Mouse (Mus musculus) stomach, postnatal 0 days (tissue): ENCODE measurements at regions not wholly inside any gene's neighbourhood (a gene's known extent, or its start where the extent isn't known, plus 50 kb on each side); places are given as distances from the start of the nearest gene placed in this dataset.

ENCODE experiments used
- ATAC-seq: fragments of 200-750 bp; cut with Nextera tagmentation; 2 replicates; pipeline ENCODE4 v1.8.0; 2017; ENCODE audit not compliant: low FRiP score, low TSS enrichment
- DNase-seq: peaks from one replicate; pipeline ENCODE4 v3.0.0-alpha.2; 2016; ENCODE audit warnings: low spot score
- H3K27ac ChIP-seq: fragments of 300-500 bp; sonication (generic); replicated peaks from 2 replicates; pipeline ENCODE4 v1.5.1; 2014; ENCODE audit warnings: mild to moderate bottlenecking, control low read depth
- H3K27me3 ChIP-seq: fragments of 300-500 bp; sonication (generic); 2 replicates; pipeline ENCODE4 v1.6.1; 2014; ENCODE audit warnings: low read length; ENCODE audit not compliant: control insufficient read depth, insufficient read depth
- H3K36me3 ChIP-seq: fragments of 300-500 bp; sonication (generic); 2 replicates; pipeline ENCODE4 v1.6.1; 2014; ENCODE audit warnings: low read length, mixed read lengths; ENCODE audit not compliant: control insufficient read depth, insufficient read depth
- H3K4me1 ChIP-seq: fragments of 300-500 bp; sonication (generic); replicated peaks from 2 replicates; pipeline ENCODE4 v1.6.1; 2014; ENCODE audit warnings: antibody characterized with exemption; ENCODE audit not compliant: control insufficient read depth, insufficient read depth
- H3K4me2 ChIP-seq: fragments of 300-500 bp; sonication (generic); replicated peaks from 2 replicates; pipeline ENCODE4 v1.6.1; 2014; ENCODE audit warnings: low read depth, mild to moderate bottlenecking, control low read depth, moderate library complexity
- H3K4me3 ChIP-seq: fragments of 300-500 bp; sonication (generic); 2 replicates; pipeline ENCODE4 v1.5.1; 2014; ENCODE audit warnings: low read depth, low read length, control low read depth
- H3K9ac ChIP-seq: fragments of 300-500 bp; sonication (generic); 2 replicates; pipeline ENCODE4 v1.6.1; 2014; ENCODE audit warnings: mild to moderate bottlenecking, low read length, control low read depth, mixed read lengths
- H3K9me3 ChIP-seq: fragments of 300-500 bp; sonication (generic); 2 replicates; pipeline ENCODE4 v1.6.1; 2016; ENCODE audit warnings: low read length; ENCODE audit not compliant: control insufficient read depth
- CTCF ChIP-seq: IDR thresholded peaks from 2 replicates; pipeline ENCODE4 v1.5.1; 2016; ENCODE audit warnings: antibody characterized with exemption, low read depth, mild to moderate bottlenecking, moderate library complexity
- EP300 ChIP-seq: optimal IDR thresholded peaks from 2 replicates; pipeline ENCODE3; 2016; ENCODE audit warnings: antibody characterized with exemption
- WGBS: fragments of 180-500 bp; shearing (Covaris S2); extraction: QIAGEN DNeasy Blood & Tissue Kit; methylation state at CpG from one replicate; pipeline ENCODE4 v1.1.7; 2014; 5-methylcytosine and 5-hydroxymethylcytosine counted together

GRCm38 (mm10) chr8:83837637-83838378, 62.1 kb upstream of the Adgrl1 start:
- 45% methylated on average over 9 of the region's 9 CpGs for WGBS
- Histone ChIP-seq H3K9me3 (no peaks in the 10 kb centered on the region), H3K9ac (no peak overlapping the region), H3K4me3 (no peak overlapping the region), H3K4me1 (no peaks in the 10 kb centered on the region), H3K4me2 (no peak overlapping the region), H3K36me3 (no peaks in the 10 kb centered on the region), H3K27ac (no peak overlapping the region), H3K27me3 (no peaks in the 10 kb centered on the region)
- DNase-seq (no peak), ATAC-seq (no peak)
- TF ChIP-seq CTCF (no peak), EP300 (no peak)

- Histone ChIP-seq H3K36me3 (no peaks in the 10 kb centered on the region), H3K9ac (no peak overlapping the region), H3K27me3 (no peaks in the 10 kb centered on the region), H3K4me1 (no peaks in the 10 kb centered on the region), H3K4me2 (no peak overlapping the region), H3K9me3 (peaks cover 2% of the 10 kb centered on the region; the same call in 1 of the 2 replicates), H3K27ac (no peak overlapping the region), H3K4me3 (no peak overlapping the region)
- 69% methylated on average over 2 of the region's 2 CpGs for WGBS
- TF ChIP-seq CTCF (no peak), EP300 (no peak)
- DNase-seq (no peak), ATAC-seq (no peak)
Measured at GRCm38 (mm10) chr8:83829851-83830250, 70.1 kb upstream of the Adgrl1 start.

- no peak for DNase-seq
- no peaks in the 10 kb centered on the region for H3K27me3 ChIP-seq
- no peaks in the 10 kb centered on the region for H3K4me1 ChIP-seq
- TF ChIP-seq EP300 (no peak), CTCF (no peak)
- H3K9me3 ChIP-seq = peaks cover 2% of the 10 kb centered on the region; the same call in 1 of the 2 replicates
- H3K4me3 ChIP-seq = no peak overlapping the region
- H3K9ac ChIP-seq = no peak overlapping the region
- 61% methylated on average over 17 of the region's 17 CpGs for WGBS
- ATAC-seq = no peak
- H3K36me3 ChIP-seq = no peaks in the 10 kb centered on the region
- no peak overlapping the region for H3K27ac ChIP-seq
- no peak overlapping the region for H3K4me2 ChIP-seq
Measured at GRCm38 (mm10) chr8:83824925-83825680, 74.8 kb upstream of the Adgrl1 start.

- Histone ChIP-seq H3K4me2 (no peak overlapping the region), H3K4me1 (no peaks in the 10 kb centered on the region), H3K9me3 (no peaks in the 10 kb centered on the region), H3K27ac (no peak overlapping the region), H3K36me3 (no peaks in the 10 kb centered on the region), H3K9ac (no peak overlapping the region), H3K27me3 (no peaks in the 10 kb centered on the region), H3K4me3 (no peak overlapping the region)
- DNase-seq (no peak), ATAC-seq (no peak)
- TF ChIP-seq CTCF (no peak), EP300 (no peak)
- 81% methylated on average over 4 of the region's 4 CpGs for WGBS
Measured at GRCm38 (mm10) chr8:83819086-83819485, 78.0 kb upstream of the Adgre5 start.

- Histone ChIP-seq H3K27ac (no peak overlapping the region), H3K4me1 (no peaks in the 10 kb centered on the region), H3K4me2 (no peak overlapping the region), H3K27me3 (no peaks in the 10 kb centered on the region), H3K4me3 (no peak overlapping the region), H3K9ac (no peak overlapping the region), H3K9me3 (no peaks in the 10 kb centered on the region), H3K36me3 (no peaks in the 10 kb centered on the region)
- DNase-seq (no peak), ATAC-seq (no peak)
- WGBS = 67% methylated on average over 2 of the region's 2 CpGs
- TF ChIP-seq CTCF = no peak
- TF ChIP-seq EP300 = no peak
Measured at GRCm38 (mm10) chr8:83810651-83811050, 69.5 kb upstream of the Adgre5 start.

- ATAC-seq = no peak
- DNase-seq = no peak
- H3K9me3 ChIP-seq = no peaks in the 10 kb centered on the region
- no peaks in the 10 kb centered on the region for H3K4me1 ChIP-seq
- H3K4me3 ChIP-seq = no peak overlapping the region
- WGBS = 57% methylated on average over 6 of the region's 6 CpGs
- H3K9ac ChIP-seq = no peak overlapping the region
- H3K27me3 ChIP-seq = no peaks in the 10 kb centered on the region
- TF ChIP-seq EP300 (no peak), CTCF (no peak)
- H3K36me3 ChIP-seq = no peaks in the 10 kb centered on the region
- no peak overlapping the region for H3K27ac ChIP-seq
- H3K4me2 ChIP-seq = no peak overlapping the region
Measured at GRCm38 (mm10) chr8:83805612-83806011, 64.5 kb upstream of the Adgre5 start.
